Mouse (Mus musculus): ENCODE data around the gene Sema3a. TPM values are rescaled to one million over a fixed set of nuclear protein-coding genes. Genes with fewer than 3 reads are reported as not detected.

Gene Sema3a
- polyA plus RNA-seq, 1 experiment from 2014 or later, result 30.8 TPM

- H3K4me2 ChIP-seq (ENCODE audit: low read depth, low read length), result no peak overlapping the region
- H3K27me3 ChIP-seq (ENCODE audit: control insufficient read depth, insufficient read depth, low read depth, low read length), result no peaks in the 10 kb centered on the region
- no peak overlapping the region for H3K27ac ChIP-seq (ENCODE audit: low read length)
- no peaks in the 10 kb centered on the region for H3K9me3 ChIP-seq (ENCODE audit: control insufficient read depth, low read length)
- H3K4me1 ChIP-seq (replicated peaks; ENCODE audit: control insufficient read depth, insufficient read depth, low read length), result no peaks in the 10 kb centered on the region
- H3K36me3 ChIP-seq (ENCODE audit: control insufficient read depth, insufficient read depth, low read length), result no peaks in the 10 kb centered on the region
- H3K4me3 ChIP-seq (ENCODE audit: low read length), result no peak overlapping the region
- no peak overlapping the region for H3K9ac ChIP-seq (ENCODE audit: low read length)
- 69% methylated on average over 3 of the region's 3 CpGs for WGBS
- ATAC-seq (ENCODE audit: low read depth), result no peak
Observed at GRCm38 (mm10) chr5:13386603-13387002, 261.4 kb downstream of the Sema3a start.

GRCm38 (mm10) chr5:13387679-13388078 lies 262.5 kb downstream of the Sema3a start:
- Histone ChIP-seq H3K4me3 (ENCODE audit: low read length) (no peak overlapping the region), H3K4me2 (ENCODE audit: low read depth, low read length) (no peak overlapping the region), H3K9ac (ENCODE audit: low read length) (no peak overlapping the region), H3K4me1 (replicated peaks; ENCODE audit: control insufficient read depth, insufficient read depth, low read length) (no peaks in the 10 kb centered on the region), H3K9me3 (ENCODE audit: control insufficient read depth, low read length) (no peaks in the 10 kb centered on the region), H3K27me3 (ENCODE audit: control insufficient read depth, insufficient read depth, low read depth, low read length) (no peaks in the 10 kb centered on the region), H3K36me3 (ENCODE audit: control insufficient read depth, insufficient read depth, low read length) (no peaks in the 10 kb centered on the region), H3K27ac (ENCODE audit: low read length) (no peak overlapping the region)
- 68% methylated on average over 3 of the region's 3 CpGs for WGBS
- no peak for ATAC-seq (ENCODE audit: low read depth)

GRCm38 (mm10) chr5:13389995-13390394 lies 264.8 kb downstream of the Sema3a start:
- Histone ChIP-seq H3K4me3 (ENCODE audit: low read length) (no peak overlapping the region), H3K27me3 (ENCODE audit: control insufficient read depth, insufficient read depth, low read depth, low read length) (no peaks in the 10 kb centered on the region), H3K27ac (ENCODE audit: low read length) (no peak overlapping the region), H3K36me3 (ENCODE audit: control insufficient read depth, insufficient read depth, low read length) (no peaks in the 10 kb centered on the region), H3K9ac (ENCODE audit: low read length) (no peak overlapping the region), H3K4me1 (replicated peaks; ENCODE audit: control insufficient read depth, insufficient read depth, low read length) (no peaks in the 10 kb centered on the region; the same call in 1 of the 2 replicates), H3K9me3 (ENCODE audit: control insufficient read depth, low read length) (no peaks in the 10 kb centered on the region), H3K4me2 (ENCODE audit: low read depth, low read length) (no peak overlapping the region)
- no peak for ATAC-seq (ENCODE audit: low read depth)
- 88% methylated on average over 3 of the region's 3 CpGs for WGBS

- no peaks in the 10 kb centered on the region for H3K9me3 ChIP-seq (ENCODE audit: control insufficient read depth, low read length)
- no peaks in the 10 kb centered on the region for H3K36me3 ChIP-seq (ENCODE audit: control insufficient read depth, insufficient read depth, low read length)
- H3K9ac ChIP-seq (ENCODE audit: low read length), result no peak overlapping the region
- 28% methylated on average over 1 of the region's 1 CpGs for WGBS
- no peak overlapping the region for H3K27ac ChIP-seq (ENCODE audit: low read length)
- H3K4me3 ChIP-seq (ENCODE audit: low read length), result no peak overlapping the region
- no peaks in the 10 kb centered on the region for H3K27me3 ChIP-seq (ENCODE audit: control insufficient read depth, insufficient read depth, low read depth, low read length)
- peak; percentile 44; the same call in 1 of the 2 replicates for ATAC-seq (ENCODE audit: low read depth)
- no peaks in the 10 kb centered on the region for H3K4me1 ChIP-seq (replicated peaks; ENCODE audit: control insufficient read depth, insufficient read depth, low read length)
- H3K4me2 ChIP-seq (ENCODE audit: low read depth, low read length), result no peak overlapping the region
Observed at GRCm38 (mm10) chr5:13405432-13405831, 280.2 kb downstream of the Sema3a start.

- ATAC-seq (ENCODE audit: low read depth), result peak; percentile 49; the same call in 1 of the 2 replicates
Observed at GRCm38 (mm10) chr5:13406131-13406530, 280.9 kb downstream of the Sema3a start.

GRCm38 (mm10) chr5:13411920-13412319 lies 286.7 kb downstream of the Sema3a start:
- ATAC-seq (ENCODE audit: low read depth), result no peak
- H3K27ac ChIP-seq (ENCODE audit: low read length), result no peak overlapping the region
- H3K9ac ChIP-seq (ENCODE audit: low read length), result no peak overlapping the region
- WGBS, result 72% methylated on average over 2 of the region's 2 CpGs
- 0 out of 2 replicates have a peak, but pooled peaks cover 3% of the 10 kb centered on the region for H3K36me3 ChIP-seq (ENCODE audit: control insufficient read depth, insufficient read depth, low read length)
- no peak overlapping the region for H3K4me3 ChIP-seq (ENCODE audit: low read length)
- H3K9me3 ChIP-seq (ENCODE audit: control insufficient read depth, low read length), result no peaks in the 10 kb centered on the region
- no peak overlapping the region for H3K4me2 ChIP-seq (ENCODE audit: low read depth, low read length)
- no peaks in the 10 kb centered on the region for H3K27me3 ChIP-seq (ENCODE audit: control insufficient read depth, insufficient read depth, low read depth, low read length)
- no peaks in the 10 kb centered on the region for H3K4me1 ChIP-seq (replicated peaks; ENCODE audit: control insufficient read depth, insufficient read depth, low read length)

More at GRCm38 (mm10) chr5:13406131-13406530, 280.9 kb downstream of the Sema3a start:
- no peaks in the 10 kb centered on the region for H3K9me3 ChIP-seq (ENCODE audit: control insufficient read depth, low read length)
- no peaks in the 10 kb centered on the region for H3K36me3 ChIP-seq (ENCODE audit: control insufficient read depth, insufficient read depth, low read length)
- H3K9ac ChIP-seq (ENCODE audit: low read length), result no peak overlapping the region
- H3K4me2 ChIP-seq (ENCODE audit: low read depth, low read length), result no peak overlapping the region
- no peaks in the 10 kb centered on the region for H3K4me1 ChIP-seq (replicated peaks; ENCODE audit: control insufficient read depth, insufficient read depth, low read length)
- no peak overlapping the region for H3K27ac ChIP-seq (ENCODE audit: low read length)
- no peaks in the 10 kb centered on the region for H3K27me3 ChIP-seq (ENCODE audit: control insufficient read depth, insufficient read depth, low read depth, low read length)
- H3K4me3 ChIP-seq (ENCODE audit: low read length), result no peak overlapping the region
- WGBS, result 52% methylated on average over 2 of the region's 2 CpGs

GRCm38 (mm10) chr5:13413915-13414525 lies 288.8 kb downstream of the Sema3a start:
- no peaks in the 10 kb centered on the region for H3K27me3 ChIP-seq (ENCODE audit: control insufficient read depth, insufficient read depth, low read depth, low read length)
- H3K9ac ChIP-seq (ENCODE audit: low read length), result no peak overlapping the region
- H3K27ac ChIP-seq (ENCODE audit: low read length), result no peak overlapping the region
- H3K9me3 ChIP-seq (ENCODE audit: control insufficient read depth, low read length), result no peaks in the 10 kb centered on the region
- 91% methylated on average over 2 of the region's 2 CpGs for WGBS
- no peak overlapping the region for H3K4me2 ChIP-seq (ENCODE audit: low read depth, low read length)
- H3K36me3 ChIP-seq (ENCODE audit: control insufficient read depth, insufficient read depth, low read length), result 0 out of 2 replicates have a peak, but pooled peaks cover 5% of the 10 kb centered on the region
- ATAC-seq (ENCODE audit: low read depth), result no peak
- no peak overlapping the region for H3K4me3 ChIP-seq (ENCODE audit: low read length)
- H3K4me1 ChIP-seq (replicated peaks; ENCODE audit: control insufficient read depth, insufficient read depth, low read length), result no peaks in the 10 kb centered on the region

GRCm38 (mm10) chr5:13416960-13417710 lies 291.9 kb downstream of the Sema3a start:
- Histone ChIP-seq H3K27me3 (ENCODE audit: control insufficient read depth, insufficient read depth, low read depth, low read length) (no peaks in the 10 kb centered on the region), H3K4me3 (ENCODE audit: low read length) (no peak overlapping the region), H3K9me3 (ENCODE audit: control insufficient read depth, low read length) (no peaks in the 10 kb centered on the region), H3K27ac (ENCODE audit: low read length) (no peak overlapping the region), H3K36me3 (ENCODE audit: control insufficient read depth, insufficient read depth, low read length) (0 out of 2 replicates have a peak, but pooled peaks cover 5% of the 10 kb centered on the region), H3K9ac (ENCODE audit: low read length) (no peak overlapping the region), H3K4me2 (ENCODE audit: low read depth, low read length) (no peak overlapping the region), H3K4me1 (replicated peaks; ENCODE audit: control insufficient read depth, insufficient read depth, low read length) (no peaks in the 10 kb centered on the region)
- 79% methylated on average over 3 of the region's 3 CpGs for WGBS
- ATAC-seq (ENCODE audit: low read depth), result no peak

GRCm38 (mm10) chr5:13421276-13421925 lies 296.2 kb downstream of the Sema3a start:
- Histone ChIP-seq H3K4me3 (ENCODE audit: low read length) (no peak overlapping the region), H3K4me1 (replicated peaks; ENCODE audit: control insufficient read depth, insufficient read depth, low read length) (no peaks in the 10 kb centered on the region), H3K36me3 (ENCODE audit: control insufficient read depth, insufficient read depth, low read length) (peaks cover 6% of the 10 kb centered on the region; the same call in 1 of the 2 replicates), H3K27ac (ENCODE audit: low read length) (no peak overlapping the region), H3K4me2 (ENCODE audit: low read depth, low read length) (no peak overlapping the region), H3K27me3 (ENCODE audit: control insufficient read depth, insufficient read depth, low read depth, low read length) (no peaks in the 10 kb centered on the region), H3K9ac (ENCODE audit: low read length) (no peak overlapping the region), H3K9me3 (ENCODE audit: control insufficient read depth, low read length) (no peaks in the 10 kb centered on the region)
- 57% methylated on average over 5 of the region's 5 CpGs for WGBS
- ATAC-seq (ENCODE audit: low read depth), result no peak
